Mouse (Mus musculus): ENCODE results near the gene Tbc1d2b. TPM values are rescaled to one million over a fixed set of nuclear protein-coding genes. Genes with fewer than 3 reads are reported as not detected.
A peak's percentile ranks its signal among the peaks of the same experiment; 100 is the strongest.

Tbc1d2b gene
- polyA plus RNA-seq, 1 experiment from 2014 or later = 13.2 TPM

DNA sequence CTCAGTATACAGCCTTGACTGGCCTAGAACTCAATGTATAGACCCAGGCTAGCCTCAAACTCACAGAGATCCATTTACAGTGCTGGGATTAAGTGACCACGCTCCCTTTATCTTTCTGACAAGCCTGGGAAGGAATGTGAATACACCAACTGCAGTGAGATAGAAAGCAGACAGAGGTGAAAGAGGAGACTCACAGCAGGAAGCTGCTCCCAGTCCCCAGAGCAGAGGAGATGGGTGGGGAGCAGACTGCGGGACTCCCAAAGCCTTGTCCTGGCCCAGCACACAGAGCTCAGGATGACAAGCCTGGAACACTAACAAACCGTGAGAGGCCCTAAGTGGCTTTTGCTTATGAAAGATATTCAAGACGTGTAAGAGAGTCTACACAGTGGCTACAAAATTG is 53.1 kb downstream of the Tbc1d2b start:
- no peak overlapping the region for H3K4me3 ChIP-seq (ENCODE audit: low read depth, low read length)
- H3K4me1 ChIP-seq (replicated peaks; ENCODE audit: control insufficient read depth, insufficient read depth, low read length) = 0 out of 2 replicates have a peak, but pooled peaks cover 3% of the 10 kb centered on the region
- DNase-seq (ENCODE audit: low spot score) (no peak), ATAC-seq (replicated peaks; ENCODE audit: low FRiP score) (no peak)
- no peaks in the 10 kb centered on the region for H3K9me3 ChIP-seq (ENCODE audit: control insufficient read depth, low read length)
- no peak overlapping the region for H3K27ac ChIP-seq (ENCODE audit: low read depth, low read length)
- H3K4me2 ChIP-seq = no peak overlapping the region
- peaks cover 14% of the 10 kb centered on the region; the same call in 1 of the 2 replicates for H3K36me3 ChIP-seq (ENCODE audit: control insufficient read depth, insufficient read depth, low read length)
- 61% methylated on average over 4 of the region's 4 CpGs for WGBS
- no peak overlapping the region for H3K9ac ChIP-seq (ENCODE audit: low read depth, low read length)
- no peaks in the 10 kb centered on the region for H3K27me3 ChIP-seq (replicated peaks; ENCODE audit: control insufficient read depth, insufficient read depth, low read length)

- H3K4me2 ChIP-seq = no peak overlapping the region
- H3K36me3 ChIP-seq (ENCODE audit: control insufficient read depth, insufficient read depth, low read length) = peaks cover 11% of the 10 kb centered on the region; the same call in 1 of the 2 replicates
- ATAC-seq (replicated peaks; ENCODE audit: low FRiP score) (no peak), DNase-seq (ENCODE audit: low spot score) (no peak)
- H3K4me3 ChIP-seq (ENCODE audit: low read depth, low read length) = no peak overlapping the region
- H3K9me3 ChIP-seq (ENCODE audit: control insufficient read depth, low read length) = no peaks in the 10 kb centered on the region
- 75% methylated on average over 11 of the region's 11 CpGs for WGBS
- H3K27ac ChIP-seq (ENCODE audit: low read depth, low read length) = no peak overlapping the region
- H3K4me1 ChIP-seq (replicated peaks; ENCODE audit: control insufficient read depth, insufficient read depth, low read length) = 0 out of 2 replicates have a peak, but pooled peaks cover 3% of the 10 kb centered on the region
- H3K9ac ChIP-seq (ENCODE audit: low read depth, low read length) = no peak overlapping the region
- no peaks in the 10 kb centered on the region for H3K27me3 ChIP-seq (replicated peaks; ENCODE audit: control insufficient read depth, insufficient read depth, low read length)
These were observed 54.2 kb downstream of the Tbc1d2b start for GRCm38 (mm10) chr9:90216259-90217001.

DNA sequence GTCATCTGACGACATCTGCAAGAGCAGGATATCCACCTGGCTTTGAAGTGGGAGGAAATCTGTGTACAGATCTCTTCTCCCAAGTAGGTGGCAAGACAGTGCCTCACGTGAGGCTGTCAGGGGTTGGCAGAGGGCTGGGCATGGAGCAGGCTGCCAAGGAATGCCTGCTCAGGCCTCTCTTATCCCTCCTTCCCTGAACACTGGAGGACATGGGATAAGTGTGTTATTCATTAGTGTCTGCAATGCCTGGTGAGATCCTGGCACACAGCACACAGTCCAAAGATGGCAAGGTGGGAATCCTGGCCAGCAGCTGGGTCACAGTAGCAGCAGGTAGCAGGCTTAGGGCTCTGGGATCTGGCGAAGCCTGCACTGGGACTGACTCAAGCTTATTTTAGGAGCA is 57.5 kb downstream of the Tbc1d2b start:
- no peak overlapping the region for H3K9ac ChIP-seq (ENCODE audit: low read depth, low read length)
- DNase-seq (ENCODE audit: low spot score) (no peak), ATAC-seq (replicated peaks; ENCODE audit: low FRiP score) (no peak)
- no peaks in the 10 kb centered on the region for H3K9me3 ChIP-seq (ENCODE audit: control insufficient read depth, low read length)
- peaks cover 18% of the 10 kb centered on the region for H3K36me3 ChIP-seq (ENCODE audit: control insufficient read depth, insufficient read depth, low read length)
- H3K27ac ChIP-seq (ENCODE audit: low read depth, low read length) = no peak overlapping the region
- 0 out of 2 replicates have a peak, but pooled peaks cover 3% of the 10 kb centered on the region for H3K4me1 ChIP-seq (replicated peaks; ENCODE audit: control insufficient read depth, insufficient read depth, low read length)
- H3K4me2 ChIP-seq = no peak overlapping the region
- WGBS = 91% methylated on average over 3 of the region's 3 CpGs
- no peaks in the 10 kb centered on the region for H3K27me3 ChIP-seq (replicated peaks; ENCODE audit: control insufficient read depth, insufficient read depth, low read length)
- no peak overlapping the region for H3K4me3 ChIP-seq (ENCODE audit: low read depth, low read length)

DNA sequence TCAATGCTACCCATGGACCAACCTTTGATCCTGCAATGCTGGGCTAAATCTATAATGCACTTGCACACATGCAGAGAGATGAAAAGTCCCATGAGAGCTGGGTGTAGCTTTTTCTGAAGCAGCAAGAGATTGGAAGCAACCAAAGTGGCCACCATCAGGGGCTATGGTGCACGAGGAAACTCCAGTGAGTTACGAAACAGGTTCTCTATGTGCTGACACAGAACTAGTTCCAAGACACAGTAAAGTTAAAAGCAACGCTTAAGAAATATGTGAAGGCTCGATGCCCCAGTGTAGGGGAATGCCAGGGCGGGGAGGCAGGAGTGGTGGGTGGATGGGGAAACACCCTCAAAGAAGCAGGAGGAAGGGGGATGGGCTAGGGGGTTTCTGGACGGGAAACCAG is 61.9 kb downstream of the Tbc1d2b start:
- 85% methylated on average over 6 of the region's 6 CpGs for WGBS
- Histone ChIP-seq H3K9ac (ENCODE audit: low read depth, low read length) (no peak overlapping the region), H3K4me2 (no peak overlapping the region), H3K36me3 (ENCODE audit: control insufficient read depth, insufficient read depth, low read length) (peaks cover 31% of the 10 kb centered on the region), H3K4me3 (ENCODE audit: low read depth, low read length) (no peak overlapping the region), H3K9me3 (ENCODE audit: control insufficient read depth, low read length) (no peaks in the 10 kb centered on the region), H3K27me3 (replicated peaks; ENCODE audit: control insufficient read depth, insufficient read depth, low read length) (no peaks in the 10 kb centered on the region), H3K4me1 (replicated peaks; ENCODE audit: control insufficient read depth, insufficient read depth, low read length) (no peaks in the 10 kb centered on the region), H3K27ac (ENCODE audit: low read depth, low read length) (no peak overlapping the region)
- DNase-seq (ENCODE audit: low spot score) (no peak), ATAC-seq (replicated peaks; ENCODE audit: low FRiP score) (no peak)

DNA sequence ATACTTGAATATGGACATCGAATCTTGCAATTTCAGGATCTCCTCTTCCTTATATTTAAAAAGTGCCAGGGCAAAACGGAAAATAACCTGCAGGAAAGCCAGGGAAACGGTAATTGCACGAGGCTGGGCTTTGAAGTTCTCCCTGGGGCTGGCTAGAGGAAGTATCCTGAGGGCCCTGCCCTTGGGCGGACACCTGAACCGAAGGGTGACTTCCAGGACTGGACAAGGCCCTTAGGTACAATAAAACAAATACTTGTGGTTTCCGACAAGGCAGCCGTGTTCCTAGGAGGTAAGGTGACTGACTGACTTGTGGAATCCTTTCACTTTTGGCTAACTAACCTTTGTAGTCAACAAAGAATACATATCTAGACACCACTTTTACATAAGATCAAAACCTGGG is 62.8 kb downstream of the Tbc1d2b start:
- H3K4me3 ChIP-seq (ENCODE audit: low read depth, low read length) = no peak overlapping the region
- H3K4me1 ChIP-seq (replicated peaks; ENCODE audit: control insufficient read depth, insufficient read depth, low read length) = no peaks in the 10 kb centered on the region
- peaks cover 29% of the 10 kb centered on the region for H3K36me3 ChIP-seq (ENCODE audit: control insufficient read depth, insufficient read depth, low read length)
- H3K4me2 ChIP-seq = no peak overlapping the region
- no peaks in the 10 kb centered on the region for H3K27me3 ChIP-seq (replicated peaks; ENCODE audit: control insufficient read depth, insufficient read depth, low read length)
- 84% methylated on average over 8 of the region's 8 CpGs for WGBS
- H3K9me3 ChIP-seq (ENCODE audit: control insufficient read depth, low read length) = no peaks in the 10 kb centered on the region
- no peak overlapping the region for H3K9ac ChIP-seq (ENCODE audit: low read depth, low read length)
- no peak for ATAC-seq (replicated peaks; ENCODE audit: low FRiP score)
- DNase-seq (ENCODE audit: low spot score) = no peak
- H3K27ac ChIP-seq (ENCODE audit: low read depth, low read length) = no peak overlapping the region

- no peak overlapping the region for H3K4me2 ChIP-seq
- no peaks in the 10 kb centered on the region for H3K4me1 ChIP-seq (replicated peaks; ENCODE audit: control insufficient read depth, insufficient read depth, low read length)
- no peak overlapping the region for H3K4me3 ChIP-seq (ENCODE audit: low read depth, low read length)
- H3K9ac ChIP-seq (ENCODE audit: low read depth, low read length) = no peak overlapping the region
- H3K27ac ChIP-seq (ENCODE audit: low read depth, low read length) = no peak overlapping the region
- WGBS = 50% methylated on average over 2 of the region's 2 CpGs
- DNase-seq (ENCODE audit: low spot score) (peak; percentile 74), ATAC-seq (replicated peaks; ENCODE audit: low FRiP score) (peak; percentile 58)
- no peaks in the 10 kb centered on the region for H3K27me3 ChIP-seq (replicated peaks; ENCODE audit: control insufficient read depth, insufficient read depth, low read length)
- H3K36me3 ChIP-seq (ENCODE audit: control insufficient read depth, insufficient read depth, low read length) = peaks cover 29% of the 10 kb centered on the region
- no peaks in the 10 kb centered on the region for H3K9me3 ChIP-seq (ENCODE audit: control insufficient read depth, low read length)
These were observed 64.1 kb downstream of the Tbc1d2b start for GRCm38 (mm10) chr9:90206500-90206899.

DNA sequence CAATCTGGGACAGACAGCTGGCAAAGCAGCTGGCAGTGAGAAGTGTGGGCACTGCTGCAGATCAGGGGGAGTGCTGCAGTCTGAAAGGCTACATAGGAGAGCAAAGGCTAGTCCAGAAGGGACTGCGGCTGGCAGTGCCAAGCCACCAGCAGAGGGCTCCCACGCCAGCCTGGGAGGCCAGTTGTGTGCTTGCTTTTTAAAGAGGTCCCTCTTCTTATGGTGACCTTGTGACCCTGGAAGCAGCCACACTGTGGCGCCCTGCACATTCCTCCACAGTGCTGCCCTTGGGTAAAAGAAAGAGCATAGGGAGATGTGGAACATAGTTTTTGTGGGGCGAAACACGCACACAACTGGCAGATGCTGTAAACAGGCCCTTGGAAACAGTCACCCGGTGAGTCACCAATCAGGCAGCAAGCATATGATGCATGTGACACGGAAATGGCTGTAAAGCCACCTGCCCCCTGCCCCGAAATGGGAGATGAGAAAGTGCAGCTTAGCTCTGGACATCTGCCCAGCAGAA is 66.1 kb downstream of the Tbc1d2b start:
- Histone ChIP-seq H3K27me3 (replicated peaks; ENCODE audit: control insufficient read depth, insufficient read depth, low read length) (no peaks in the 10 kb centered on the region), H3K36me3 (ENCODE audit: control insufficient read depth, insufficient read depth, low read length) (peaks cover 26% of the 10 kb centered on the region), H3K27ac (ENCODE audit: low read depth, low read length) (no peak overlapping the region), H3K9ac (ENCODE audit: low read depth, low read length) (no peak overlapping the region), H3K4me2 (no peak overlapping the region), H3K9me3 (ENCODE audit: control insufficient read depth, low read length) (no peaks in the 10 kb centered on the region), H3K4me1 (replicated peaks; ENCODE audit: control insufficient read depth, insufficient read depth, low read length) (no peaks in the 10 kb centered on the region), H3K4me3 (ENCODE audit: low read depth, low read length) (no peak overlapping the region)
- no peak for DNase-seq (ENCODE audit: low spot score)
- ATAC-seq (replicated peaks; ENCODE audit: low FRiP score) = no peak
- 76% methylated on average over 8 of the region's 8 CpGs for WGBS

DNA sequence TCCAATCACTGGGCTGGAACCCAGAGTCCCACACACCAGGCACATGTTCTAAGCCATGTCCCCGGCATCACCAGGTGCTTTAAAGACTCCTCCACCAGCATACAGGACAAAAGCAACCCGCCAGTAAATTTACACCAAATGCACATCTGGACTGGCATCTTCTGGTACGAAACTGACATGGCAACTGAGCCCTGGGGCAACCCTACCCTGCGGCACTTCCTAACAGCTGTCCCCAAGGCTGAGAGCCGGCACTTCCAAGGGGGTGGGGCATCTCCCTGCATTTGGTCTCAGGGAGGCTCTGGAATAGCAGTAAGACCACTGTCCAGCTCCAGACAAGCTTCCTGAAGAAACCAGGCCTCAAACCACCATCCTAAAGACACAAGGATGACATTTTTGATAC is 67.4 kb downstream of the Tbc1d2b start:
- Histone ChIP-seq H3K4me1 (replicated peaks; ENCODE audit: control insufficient read depth, insufficient read depth, low read length) (no peaks in the 10 kb centered on the region), H3K9ac (ENCODE audit: low read depth, low read length) (no peak overlapping the region), H3K27ac (ENCODE audit: low read depth, low read length) (no peak overlapping the region), H3K4me2 (no peak overlapping the region), H3K36me3 (ENCODE audit: control insufficient read depth, insufficient read depth, low read length) (peaks cover 19% of the 10 kb centered on the region), H3K27me3 (replicated peaks; ENCODE audit: control insufficient read depth, insufficient read depth, low read length) (no peaks in the 10 kb centered on the region), H3K4me3 (ENCODE audit: low read depth, low read length) (no peak overlapping the region), H3K9me3 (ENCODE audit: control insufficient read depth, low read length) (no peaks in the 10 kb centered on the region)
- WGBS = 83% methylated on average over 5 of the region's 5 CpGs
- ATAC-seq (replicated peaks; ENCODE audit: low FRiP score) (no peak), DNase-seq (ENCODE audit: low spot score) (no peak)

- 70% methylated on average over 4 of the region's 4 CpGs for WGBS
- Histone ChIP-seq H3K36me3 (ENCODE audit: control insufficient read depth, insufficient read depth, low read length) (peaks cover 10% of the 10 kb centered on the region), H3K4me3 (ENCODE audit: low read depth, low read length) (no peak overlapping the region), H3K27ac (ENCODE audit: low read depth, low read length) (no peak overlapping the region), H3K4me2 (no peak overlapping the region), H3K27me3 (replicated peaks; ENCODE audit: control insufficient read depth, insufficient read depth, low read length) (no peaks in the 10 kb centered on the region), H3K4me1 (replicated peaks; ENCODE audit: control insufficient read depth, insufficient read depth, low read length) (no peaks in the 10 kb centered on the region), H3K9me3 (ENCODE audit: control insufficient read depth, low read length) (no peaks in the 10 kb centered on the region), H3K9ac (ENCODE audit: low read depth, low read length) (no peak overlapping the region)
- DNase-seq (ENCODE audit: low spot score) = no peak
- no peak for ATAC-seq (replicated peaks; ENCODE audit: low FRiP score)
These were observed 69.1 kb downstream of the Tbc1d2b start for GRCm38 (mm10) chr9:90201541-90201940.
